Mouse (Mus musculus) embryo, embryonic 10.5 days (tissue): ENCODE data around the gene Pex16.

ENCODE experiments used
- DNase-seq: peaks from one replicate; pipeline ENCODE4 v3.0.0-alpha.2; 2015; ENCODE audit warnings: low spot score

Gene Pex16

DNA sequence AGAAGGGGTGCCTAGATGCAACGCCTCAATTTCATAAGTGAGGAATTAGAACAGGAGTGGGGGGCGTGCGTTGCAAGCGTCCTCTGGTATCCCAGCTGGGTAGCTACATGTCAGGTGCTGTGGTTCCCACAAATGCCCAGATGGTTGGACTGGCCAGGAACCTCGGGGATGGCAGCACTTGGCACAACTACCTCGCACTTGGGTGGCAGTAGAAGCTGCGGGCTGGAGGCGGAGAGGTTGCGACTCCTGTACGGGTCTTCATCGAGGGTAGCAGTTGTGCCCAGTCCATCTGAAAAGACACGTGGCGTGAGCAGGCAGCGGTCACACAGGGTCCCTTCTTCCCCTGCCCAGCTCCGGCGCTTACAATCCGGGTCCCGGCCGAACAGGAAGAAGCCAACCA is 4.1 kb upstream of the Pex16 start:
- DNase-seq, result peak; percentile 15

DNA sequence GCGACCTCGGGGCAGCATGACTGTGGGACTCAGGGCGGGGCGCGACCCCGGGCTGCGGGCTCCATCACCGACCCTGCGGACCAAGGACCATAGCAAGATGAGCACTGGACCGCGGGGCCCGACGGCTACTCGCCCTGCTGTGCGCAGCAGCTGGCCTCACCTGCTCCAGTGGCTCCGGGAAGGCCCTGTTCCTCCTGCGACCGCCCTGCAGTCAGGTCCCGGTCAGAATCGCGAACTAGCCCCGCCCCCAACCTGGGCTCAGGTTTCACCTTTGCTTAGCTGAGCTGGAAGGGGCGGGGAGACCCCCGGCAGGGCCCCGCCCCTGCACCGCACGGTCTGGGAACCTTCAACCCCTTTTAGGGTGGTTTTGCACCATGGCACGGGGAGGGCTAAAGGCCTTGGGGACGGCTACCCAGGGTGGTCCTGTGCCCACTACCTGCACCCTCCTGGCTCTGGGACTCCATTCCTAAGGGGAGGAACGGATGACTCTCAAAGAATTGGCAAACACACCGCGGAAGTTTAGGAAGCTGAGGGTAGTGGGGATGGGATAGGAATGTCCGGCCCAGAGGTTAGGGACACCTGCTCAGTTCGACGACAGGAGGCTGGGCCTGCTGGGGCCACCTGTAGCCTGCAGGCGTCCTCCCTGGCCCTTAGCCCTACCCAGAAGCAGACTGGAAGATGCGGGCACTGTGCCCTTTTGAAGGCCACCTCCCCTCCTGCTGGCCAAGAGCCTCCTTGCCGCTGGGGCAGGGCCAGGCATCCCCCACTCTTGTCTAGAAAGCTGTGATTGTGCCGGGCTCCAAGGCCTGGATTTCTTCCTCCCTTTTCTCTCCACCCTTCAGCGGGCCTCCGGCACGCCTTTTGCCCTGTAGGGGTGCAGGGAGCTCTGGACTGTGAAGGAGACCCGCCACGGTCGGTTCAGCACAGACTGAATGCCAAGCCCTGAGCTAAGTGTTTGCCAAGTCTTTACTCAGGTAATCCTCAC is 3.4 kb upstream of the Pex16 start:
- peak; percentile 77 for DNase-seq

- DNase-seq, result peak; percentile 83
Observed at GRCm38 (mm10) chr2:92371971-92372690, 2.3 kb upstream of the Pex16 start.

DNA sequence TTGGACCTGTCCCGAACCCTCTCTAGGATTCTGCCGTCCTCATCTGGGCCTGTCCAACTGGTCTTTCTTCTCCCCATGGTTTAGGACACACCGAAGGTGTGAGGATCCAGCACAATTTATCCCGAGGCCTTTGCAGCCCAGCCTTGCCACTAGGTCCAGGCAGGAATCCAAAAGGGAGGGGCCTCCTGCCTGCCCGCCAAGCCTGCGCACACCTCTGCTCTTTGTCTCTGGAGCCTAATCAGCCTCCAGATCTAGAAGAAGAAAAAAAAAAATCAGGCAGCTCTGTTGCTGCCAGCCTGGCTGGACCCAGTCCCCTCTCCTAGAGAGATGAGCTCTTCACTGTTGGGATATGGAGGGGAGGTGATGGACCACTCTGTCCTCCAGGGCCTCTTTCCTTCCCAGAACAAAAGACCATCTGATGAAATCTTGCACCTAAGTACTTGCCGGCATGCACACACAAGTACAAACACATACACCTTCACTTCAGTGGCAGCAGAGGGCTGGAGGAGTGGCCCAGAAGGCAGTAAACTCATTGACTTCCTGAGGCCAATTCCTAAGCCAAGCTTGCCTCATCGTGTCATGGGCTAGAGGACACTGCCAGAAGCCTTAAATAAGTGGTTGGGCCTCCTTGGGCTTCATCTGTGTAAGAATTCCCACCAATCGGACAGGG is 1.6 kb upstream of the Pex16 start:
- peak; percentile 17 for DNase-seq

DNA sequence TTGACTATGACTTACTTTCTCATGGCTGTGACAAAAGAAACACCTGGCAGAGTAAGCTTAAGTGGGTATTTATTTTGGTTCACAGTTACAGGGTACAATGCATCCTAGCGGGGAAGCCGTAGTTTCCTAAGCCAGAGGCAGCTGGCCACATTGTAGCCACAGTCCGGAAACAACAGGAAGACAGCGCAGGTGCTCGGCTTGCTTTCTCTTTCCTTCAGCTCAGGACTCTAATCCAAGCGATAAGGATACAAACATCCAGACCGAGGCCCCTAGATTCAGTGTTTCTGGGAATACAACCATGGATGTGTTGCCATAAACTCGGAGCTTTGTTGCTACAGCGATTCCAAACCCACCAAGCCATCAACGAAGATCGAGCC is 1.1 kb upstream of the Pex16 start:
- no peak for DNase-seq

DNA sequence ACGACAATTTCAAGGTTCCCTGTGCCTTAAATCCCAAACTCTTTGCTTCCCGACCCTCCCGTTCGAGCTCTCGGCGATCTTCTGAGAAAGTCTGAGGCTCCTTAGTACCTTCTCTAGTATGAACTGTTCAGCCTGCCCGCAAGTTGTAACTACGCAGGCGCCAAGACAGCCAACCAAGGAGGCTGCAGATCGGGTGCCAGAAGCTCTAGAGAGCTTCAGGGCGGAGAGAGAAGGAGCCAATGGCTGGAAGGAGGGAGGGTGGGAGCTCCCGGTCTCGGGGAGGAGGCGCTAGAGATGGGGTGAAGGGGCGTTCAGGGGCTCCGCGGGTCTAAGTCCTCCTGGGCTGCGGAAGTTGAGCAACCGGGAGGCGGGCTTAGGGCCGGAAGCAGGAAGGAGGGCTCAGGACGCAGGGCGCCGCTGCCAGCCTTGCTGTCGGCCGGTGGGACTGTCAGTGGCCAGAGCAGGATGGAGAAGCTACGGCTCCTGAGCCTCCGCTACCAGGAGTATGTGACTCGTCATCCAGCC is 685 bp downstream of the Pex16 start:
- DNase-seq, result peak; percentile 96

GRCm38 (mm10) chr2:92375788-92376187 is 1.3 kb downstream of the Pex16 start:
- DNase-seq, result no peak

DNA sequence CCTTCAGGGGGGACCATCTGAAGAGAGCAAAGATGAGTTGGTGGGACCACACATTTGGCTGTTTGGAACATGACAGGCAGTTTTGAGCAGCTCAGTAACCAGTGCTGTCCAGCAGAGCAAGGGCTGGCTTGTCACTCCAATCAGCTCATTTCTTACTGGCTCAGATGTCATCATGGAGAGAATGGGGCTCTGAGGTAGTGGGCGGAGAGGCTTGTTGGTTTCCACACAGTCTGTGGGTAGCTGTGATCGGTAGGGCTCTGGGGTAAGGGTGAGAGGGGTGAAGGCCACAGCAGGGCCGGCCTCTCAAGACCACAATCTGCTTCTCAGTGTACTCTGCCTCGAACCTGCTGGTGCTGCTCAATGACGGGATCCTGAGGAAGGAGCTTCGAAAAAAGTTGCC is 1.8 kb downstream of the Pex16 start:
- no peak for DNase-seq

- DNase-seq, result no peak
Observed at GRCm38 (mm10) chr2:92377320-92377719, 2.8 kb downstream of the Pex16 start.

DNA sequence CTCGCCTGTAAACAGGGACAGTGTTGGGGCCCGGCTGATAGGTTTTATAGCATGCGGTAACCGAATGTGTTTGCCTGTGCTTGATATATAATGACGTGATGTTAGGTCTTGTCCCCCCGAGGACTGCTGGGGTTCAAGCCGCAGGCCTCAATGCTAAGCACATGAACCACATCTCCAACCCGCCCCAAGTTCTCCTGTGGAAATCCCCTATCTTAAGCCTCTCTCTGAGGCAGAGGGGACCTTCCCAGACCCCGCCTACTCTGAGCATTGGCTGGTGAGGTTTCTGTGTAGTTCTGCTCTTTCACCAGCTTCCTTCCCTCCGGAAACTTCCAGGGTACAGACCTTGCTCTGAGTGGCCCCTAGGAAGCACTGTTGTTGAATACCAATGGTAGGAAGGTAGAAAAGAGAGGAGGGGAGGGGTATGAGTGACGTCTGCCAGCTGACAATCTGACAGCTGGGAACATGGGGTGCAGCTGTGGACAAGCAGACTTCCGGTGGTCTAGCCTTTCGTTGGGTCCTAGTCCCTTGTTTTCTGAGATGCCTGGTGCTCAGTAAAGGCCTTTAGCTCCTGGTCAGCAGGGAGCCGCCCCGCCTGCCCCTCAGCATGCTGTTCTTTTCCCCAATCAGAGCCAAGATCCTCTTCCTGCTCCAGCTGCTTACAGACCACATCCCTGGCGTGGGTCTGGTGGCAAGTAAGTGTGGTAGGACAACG is 5.5 kb downstream of the Pex16 start:
- no peak for DNase-seq

DNA sequence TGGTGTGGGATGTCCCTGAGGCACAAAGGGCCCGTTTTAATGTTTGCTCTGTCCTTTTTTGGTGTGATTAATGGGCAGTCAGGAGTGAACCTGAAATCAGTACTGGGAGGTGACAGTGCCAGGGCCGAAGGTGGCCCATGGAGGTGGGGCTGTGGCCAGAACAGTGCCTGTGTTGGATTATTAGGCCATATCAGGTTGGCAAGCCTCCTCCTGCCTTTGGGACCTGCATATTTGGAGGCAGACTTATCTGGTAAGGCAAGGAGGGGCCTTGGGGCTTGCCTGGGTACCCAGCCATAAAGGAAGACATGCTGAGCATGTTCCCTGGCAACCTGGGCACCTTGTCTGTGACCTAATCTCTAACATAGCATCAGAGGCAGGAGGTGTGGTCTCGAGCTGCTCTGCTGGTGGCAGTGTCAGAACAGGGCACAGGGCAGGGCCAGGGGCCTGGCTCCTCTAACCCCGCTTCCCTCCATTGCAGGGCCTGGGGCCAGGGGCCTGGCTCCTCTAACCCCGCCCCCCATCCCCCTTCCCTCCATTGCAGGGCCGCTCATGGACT is 6.1 kb downstream of the Pex16 start:
- DNase-seq, result no peak

DNA sequence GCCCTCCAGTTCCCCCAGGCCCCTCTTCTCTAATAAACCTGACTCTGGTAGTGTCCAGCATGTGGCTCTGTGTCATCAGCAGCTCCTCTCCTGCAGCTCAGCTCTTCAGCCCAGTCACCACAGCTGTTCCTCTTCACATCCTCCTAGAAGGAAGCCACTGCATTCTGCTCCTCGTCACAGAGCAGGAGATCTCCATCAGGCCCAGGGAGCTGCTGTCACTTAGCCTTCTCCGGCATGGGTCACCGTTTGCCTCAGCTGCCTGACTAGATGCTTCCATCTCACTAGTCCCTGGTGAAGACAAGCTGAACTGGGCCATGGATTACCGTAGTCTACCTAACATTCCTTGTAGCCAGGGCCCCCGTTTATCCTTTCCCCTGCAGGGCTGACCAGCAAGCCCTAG is 6.7 kb downstream of the Pex16 start:
- no peak for DNase-seq

DNA sequence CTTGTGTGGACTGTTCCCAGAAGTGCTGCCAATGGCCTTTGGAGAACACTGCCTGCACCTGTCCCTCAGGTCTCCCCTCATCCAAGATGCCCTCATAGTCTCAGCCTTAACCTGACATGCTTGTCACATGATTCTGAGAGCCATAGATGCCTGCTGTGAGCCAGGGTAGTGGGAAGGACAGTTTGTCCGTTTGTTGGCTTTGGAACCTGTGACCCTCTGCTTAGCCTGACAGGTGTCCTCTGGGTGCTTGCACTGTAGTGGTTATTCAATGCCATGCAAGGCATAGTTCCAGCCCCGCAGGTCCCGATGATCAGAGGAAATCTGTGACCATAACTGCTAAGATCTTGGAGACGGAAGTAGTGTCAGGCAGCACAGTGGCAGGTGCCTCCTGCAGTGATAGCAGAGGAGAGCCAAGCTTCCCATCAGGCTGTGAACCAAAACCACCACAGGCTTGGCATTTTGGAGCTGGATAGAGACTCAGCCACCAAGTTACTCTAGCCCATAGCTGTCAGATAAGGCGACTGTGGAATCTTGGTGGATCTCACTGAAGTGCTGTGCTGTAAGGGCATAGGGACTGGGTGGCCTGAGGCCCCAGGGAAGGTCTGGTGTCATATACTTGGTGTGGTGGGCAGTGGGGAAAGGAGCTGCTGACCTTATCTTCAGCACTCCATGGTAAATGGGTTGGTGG is 7.6 kb downstream of the Pex16 start, which contains the start of gene 1700029I15Rik:
Gene 1700029I15Rik (plus strand): TSS at position 638 of the 688 bp plus-strand sequence.
- DNase-seq, result no peak

GRCm38 (mm10) chr2:92382759-92383158 is 8.3 kb downstream of the Pex16 start:
- no peak for DNase-seq

GRCm38 (mm10) chr2:92384101-92384500 is 9.6 kb downstream of the Pex16 start:
- DNase-seq, result no peak

DNA sequence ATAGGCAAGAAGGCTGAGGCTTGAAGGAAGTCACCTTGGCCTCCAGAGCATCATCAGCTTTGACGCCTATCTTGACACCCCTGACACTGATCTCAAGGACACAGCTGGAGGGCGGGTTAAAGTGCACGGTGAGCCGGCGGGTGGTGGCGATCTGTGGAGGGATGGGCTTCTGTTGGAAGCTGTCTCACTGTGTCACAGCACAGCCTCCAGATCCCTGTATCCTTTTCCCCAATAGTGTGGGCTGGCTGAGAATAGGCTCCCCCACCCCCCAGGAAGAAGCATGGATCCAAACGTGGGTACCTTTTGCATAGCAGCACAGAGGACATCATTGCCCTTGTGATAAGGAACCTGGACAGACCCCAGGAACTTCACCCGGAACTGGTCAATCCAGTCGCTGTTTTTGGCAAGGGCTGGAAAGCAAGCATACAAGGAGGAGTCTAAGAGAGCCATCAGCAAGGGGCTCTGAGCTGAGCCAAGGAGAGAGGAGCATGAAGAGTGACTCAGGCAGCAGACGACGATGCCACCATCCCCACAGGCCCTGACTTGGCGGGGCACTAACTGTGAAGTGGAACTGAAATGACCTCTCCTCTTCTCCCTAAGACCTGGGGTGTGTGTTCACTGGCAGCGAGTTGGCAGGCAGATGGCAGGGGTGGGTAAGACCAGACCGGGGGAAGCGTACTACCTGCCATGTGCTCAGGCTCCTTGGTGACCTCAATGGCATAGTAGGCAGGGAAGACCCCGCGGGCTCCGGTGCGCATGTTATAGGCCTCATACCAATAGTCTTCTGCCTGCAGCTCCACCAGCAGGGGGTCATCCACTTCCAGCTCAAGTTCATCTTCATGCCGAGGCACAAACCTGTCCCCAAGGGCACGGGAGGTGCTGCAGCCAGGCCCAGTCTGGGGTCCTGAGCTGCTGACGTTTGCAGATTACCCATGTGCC is 10.9 kb downstream of the Pex16 start:
- no peak for DNase-seq

DNA sequence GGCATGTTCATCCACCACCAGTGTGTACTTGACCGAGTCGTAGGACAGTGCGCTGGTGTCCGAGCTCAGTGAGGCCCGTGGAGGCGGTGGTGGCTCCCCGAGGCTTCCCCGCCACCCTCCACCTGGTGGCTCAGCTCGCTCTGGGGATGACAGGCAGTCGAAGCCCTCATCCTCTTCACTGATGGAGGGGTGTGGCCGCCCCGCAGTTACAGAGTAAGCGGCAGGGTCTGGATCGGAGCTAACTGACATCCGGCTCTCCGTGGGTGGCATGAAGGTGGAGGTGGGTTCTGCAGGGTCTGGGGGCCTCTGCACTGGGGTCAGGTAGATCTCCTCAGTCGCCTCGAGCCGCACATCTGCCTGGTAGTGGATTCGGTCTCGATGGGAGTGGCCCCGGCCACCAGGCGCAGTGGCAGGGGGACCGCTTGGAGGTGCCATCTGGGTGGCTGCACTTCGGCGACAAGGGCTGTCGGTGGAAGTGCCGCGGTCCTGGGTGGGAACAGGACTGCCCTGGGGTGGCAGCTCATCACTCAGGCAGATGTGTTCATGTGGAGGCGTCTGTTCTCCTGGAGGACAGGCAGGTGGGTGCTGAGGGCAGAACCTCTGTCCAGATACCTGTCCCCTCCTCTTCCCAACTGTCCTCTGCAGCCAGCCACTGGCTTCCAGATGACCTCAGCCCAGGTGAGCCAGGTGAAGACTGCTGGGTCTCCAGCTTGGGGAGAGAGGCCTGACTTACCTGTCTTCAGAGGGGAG is 12.5 kb downstream of the Pex16 start:
- DNase-seq, result no peak

- no peak for DNase-seq
Observed at GRCm38 (mm10) chr2:92387646-92388045, 13.2 kb downstream of the Pex16 start.

GRCm38 (mm10) chr2:92388081-92388517 is 13.6 kb downstream of the Pex16 start:
- no peak for DNase-seq
